Mouse (Mus musculus) hindbrain, embryonic 16.5 days (tissue): Measurements from ENCODE around the gene Tbca. TPM values are rescaled to one million over a fixed set of nuclear protein-coding genes. Genes with fewer than 3 reads are reported as not detected.

Experiments used
- ATAC-seq: fragments of 200-750 bp; cut with Nextera tagmentation; 2 replicates; pipeline ENCODE4 v1.8.0; 2017; ENCODE audit warnings: moderate TSS enrichment, moderate library complexity
- H3K27ac ChIP-seq: fragments of 300-500 bp; sonication (generic); 2 replicates; pipeline ENCODE4 v1.5.1; 2014; ENCODE audit warnings: low read depth, mild to moderate bottlenecking, control low read depth, low read length, moderate library complexity
- H3K27me3 ChIP-seq: fragments of 300-500 bp; sonication (generic); replicated peaks from 2 replicates; pipeline ENCODE4 v1.6.1; 2014; ENCODE audit warnings: low read length; ENCODE audit not compliant: control insufficient read depth, insufficient read depth
- H3K36me3 ChIP-seq: fragments of 300-500 bp; sonication (generic); 2 replicates; pipeline ENCODE4 v1.6.1; 2014; ENCODE audit warnings: mild to moderate bottlenecking, low read length, moderate library complexity, mixed read lengths; ENCODE audit not compliant: control insufficient read depth, insufficient read depth
- H3K4me1 ChIP-seq: fragments of 300-500 bp; sonication (generic); 2 replicates; pipeline ENCODE4 v1.6.1; 2014; ENCODE audit warnings: low read depth, low read length; ENCODE audit not compliant: control insufficient read depth, insufficient read depth
- H3K4me2 ChIP-seq: fragments of 300-500 bp; sonication (generic); 2 replicates; pipeline ENCODE4 v1.6.1; 2014; ENCODE audit warnings: mild to moderate bottlenecking, low read length, control low read depth, moderate library complexity
- H3K4me3 ChIP-seq: fragments of 300-500 bp; sonication (generic); 2 replicates; pipeline ENCODE4 v1.5.1; 2014; ENCODE audit warnings: mild to moderate bottlenecking, low read length, control low read depth, moderate library complexity
- H3K9ac ChIP-seq: fragments of 300-500 bp; sonication (generic); 2 replicates; pipeline ENCODE4 v1.6.1; 2014; ENCODE audit warnings: low read depth, mild to moderate bottlenecking, control low read depth, low read length, moderate library complexity
- H3K9me3 ChIP-seq: fragments of 300-500 bp; sonication (generic); 2 replicates; pipeline ENCODE4 v1.6.1; 2014; ENCODE audit warnings: mild to moderate bottlenecking, low read length, moderate library complexity; ENCODE audit not compliant: control insufficient read depth
- WGBS: fragments of 180-500 bp; shearing (Covaris S2); extraction: QIAGEN DNeasy Blood & Tissue Kit; methylation state at CpG from one replicate; pipeline ENCODE4 v1.1.7; 2014; 5-methylcytosine and 5-hydroxymethylcytosine counted together
- polyA plus RNA-seq: library from polyadenylated mRNA; unstranded; fragments of >200 nt; fragmentation: Nextera tagmentation; extraction: Ambion mirVana; gene quantifications from 2 replicates; pipeline ENCODE4 v1.2.1, GENCODE M21; 2015

Tbca gene
- polyA plus RNA-seq: 270 and 273 TPM in 2 replicates

GRCm38 (mm10) chr13:94788771-94789649 lies at the start of gene Tbca:
Tbca (plus strand) TSS chr13:94788910.
- 0 out of 2 replicates have a peak, but pooled peaks cover 2% of the 10 kb centered on the region for H3K27me3 ChIP-seq
- no peaks in the 10 kb centered on the region for H3K36me3 ChIP-seq
- H3K9ac ChIP-seq: peak within 1 kb of the TSS; percentile 97
- peak; percentile 98 for ATAC-seq
- WGBS: under 1% methylated on average over 74 of the region's 81 CpGs
- H3K4me1 ChIP-seq: peaks cover 7% of the 10 kb centered on the region
- H3K9me3 ChIP-seq: no peaks in the 10 kb centered on the region
- H3K4me2 ChIP-seq: peak within 1 kb of the TSS; percentile 58
- H3K4me3 ChIP-seq: peak within 1 kb of the TSS; percentile 72
- H3K27ac ChIP-seq: peak within 1 kb of the TSS; percentile 90

- Histone ChIP-seq H3K27me3 (no peaks in the 10 kb centered on the region), H3K27ac (no peak overlapping the region)
- WGBS: 22% methylated on average over 1 of the region's 1 CpGs
Measured at GRCm38 (mm10) chr13:94745176-94745575, 43.5 kb upstream of the Tbca start.

GRCm38 (mm10) chr13:94765852-94766251 lies 22.9 kb upstream of the Tbca start:
- H3K9me3 ChIP-seq: no peaks in the 10 kb centered on the region
- no peaks in the 10 kb centered on the region for H3K27me3 ChIP-seq
- H3K4me3 ChIP-seq: no peak overlapping the region
- H3K27ac ChIP-seq: no peak overlapping the region
- no peak overlapping the region for H3K9ac ChIP-seq
- 88% methylated on average over 12 of the region's 12 CpGs for WGBS
- no peaks in the 10 kb centered on the region for H3K36me3 ChIP-seq
- ATAC-seq: no peak
- no peaks in the 10 kb centered on the region for H3K4me1 ChIP-seq
- no peak overlapping the region for H3K4me2 ChIP-seq

More at GRCm38 (mm10) chr13:94745176-94745575, 43.5 kb upstream of the Tbca start:
- no peak overlapping the region for H3K4me2 ChIP-seq
- no peaks in the 10 kb centered on the region for H3K4me1 ChIP-seq
- H3K9me3 ChIP-seq: no peaks in the 10 kb centered on the region
- no peak overlapping the region for H3K9ac ChIP-seq
- ATAC-seq: no peak
- H3K4me3 ChIP-seq: no peak overlapping the region
- H3K36me3 ChIP-seq: no peaks in the 10 kb centered on the region

GRCm38 (mm10) chr13:94768460-94769154 lies 20.1 kb upstream of the Tbca start:
- WGBS: 85% methylated on average over 3 of the region's 3 CpGs
- no peaks in the 10 kb centered on the region for H3K4me1 ChIP-seq
- no peaks in the 10 kb centered on the region for H3K9me3 ChIP-seq
- no peaks in the 10 kb centered on the region for H3K27me3 ChIP-seq
- no peak overlapping the region for H3K4me3 ChIP-seq
- no peaks in the 10 kb centered on the region for H3K36me3 ChIP-seq
- no peak overlapping the region for H3K4me2 ChIP-seq
- no peak overlapping the region for H3K27ac ChIP-seq
- no peak for ATAC-seq
- no peak overlapping the region for H3K9ac ChIP-seq

DNA sequence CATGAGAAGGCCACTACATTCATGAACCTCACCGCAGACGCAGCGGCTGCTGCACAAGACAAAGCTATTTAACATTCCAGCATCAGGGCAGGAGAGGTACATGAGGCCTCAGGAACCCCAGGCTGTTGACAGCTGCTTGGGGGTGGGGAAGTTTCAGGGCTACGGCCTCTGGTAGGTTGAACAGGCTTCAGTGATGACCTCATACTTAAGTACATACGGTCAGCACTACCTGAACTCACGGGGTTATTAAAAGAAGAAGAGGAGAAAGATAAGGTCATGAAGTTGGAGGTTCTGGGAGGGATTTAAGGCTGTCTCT lies 19.6 kb upstream of the Tbca start:
- ATAC-seq: no peak
- WGBS: 82% methylated on average over 6 of the region's 6 CpGs

GRCm38 (mm10) chr13:94786866-94787265 lies 1.8 kb upstream of the Tbca start:
- 65% methylated on average over 2 of the region's 2 CpGs for WGBS

More for the DNA sequence above, 19.6 kb upstream of the Tbca start:
- no peak overlapping the region for H3K27ac ChIP-seq
- H3K27me3 ChIP-seq: no peaks in the 10 kb centered on the region
- no peaks in the 10 kb centered on the region for H3K9me3 ChIP-seq
- no peak overlapping the region for H3K4me2 ChIP-seq
- H3K9ac ChIP-seq: no peak overlapping the region
- no peaks in the 10 kb centered on the region for H3K4me1 ChIP-seq
- H3K36me3 ChIP-seq: no peaks in the 10 kb centered on the region
- H3K4me3 ChIP-seq: no peak overlapping the region

GRCm38 (mm10) chr13:94794689-94795088 lies 6.0 kb downstream of the Tbca start:
- Histone ChIP-seq H3K36me3 (no peaks in the 10 kb centered on the region), H3K27ac (no peak overlapping the region), H3K9ac (no peak overlapping the region), H3K4me3 (no peak overlapping the region), H3K9me3 (no peaks in the 10 kb centered on the region), H3K4me2 (no peak overlapping the region), H3K27me3 (no peaks in the 10 kb centered on the region), H3K4me1 (peaks cover 5% of the 10 kb centered on the region)
- no peak for ATAC-seq
- 87% methylated on average over 1 of the region's 1 CpGs for WGBS

More at GRCm38 (mm10) chr13:94786866-94787265, 1.8 kb upstream of the Tbca start:
- ATAC-seq: no peak
- Histone ChIP-seq H3K9me3 (no peaks in the 10 kb centered on the region), H3K4me2 (no peak overlapping the region), H3K9ac (no peak overlapping the region), H3K27ac (no peak overlapping the region), H3K27me3 (0 out of 2 replicates have a peak, but pooled peaks cover 2% of the 10 kb centered on the region), H3K4me3 (no peak overlapping the region), H3K36me3 (no peaks in the 10 kb centered on the region), H3K4me1 (peaks cover 7% of the 10 kb centered on the region)

GRCm38 (mm10) chr13:94803480-94804057 lies 14.9 kb downstream of the Tbca start:
- H3K27me3 ChIP-seq: no peaks in the 10 kb centered on the region
- H3K4me2 ChIP-seq: no peak overlapping the region
- H3K4me1 ChIP-seq: no peaks in the 10 kb centered on the region
- H3K4me3 ChIP-seq: no peak overlapping the region
- no peaks in the 10 kb centered on the region for H3K9me3 ChIP-seq
- ATAC-seq: no peak
- H3K9ac ChIP-seq: no peak overlapping the region
- WGBS: 59% methylated on average over 5 of the region's 5 CpGs
- H3K36me3 ChIP-seq: no peaks in the 10 kb centered on the region
- no peak overlapping the region for H3K27ac ChIP-seq
